Mouse (Mus musculus): Measurements from ENCODE around the gene Pde7b.

DNA sequence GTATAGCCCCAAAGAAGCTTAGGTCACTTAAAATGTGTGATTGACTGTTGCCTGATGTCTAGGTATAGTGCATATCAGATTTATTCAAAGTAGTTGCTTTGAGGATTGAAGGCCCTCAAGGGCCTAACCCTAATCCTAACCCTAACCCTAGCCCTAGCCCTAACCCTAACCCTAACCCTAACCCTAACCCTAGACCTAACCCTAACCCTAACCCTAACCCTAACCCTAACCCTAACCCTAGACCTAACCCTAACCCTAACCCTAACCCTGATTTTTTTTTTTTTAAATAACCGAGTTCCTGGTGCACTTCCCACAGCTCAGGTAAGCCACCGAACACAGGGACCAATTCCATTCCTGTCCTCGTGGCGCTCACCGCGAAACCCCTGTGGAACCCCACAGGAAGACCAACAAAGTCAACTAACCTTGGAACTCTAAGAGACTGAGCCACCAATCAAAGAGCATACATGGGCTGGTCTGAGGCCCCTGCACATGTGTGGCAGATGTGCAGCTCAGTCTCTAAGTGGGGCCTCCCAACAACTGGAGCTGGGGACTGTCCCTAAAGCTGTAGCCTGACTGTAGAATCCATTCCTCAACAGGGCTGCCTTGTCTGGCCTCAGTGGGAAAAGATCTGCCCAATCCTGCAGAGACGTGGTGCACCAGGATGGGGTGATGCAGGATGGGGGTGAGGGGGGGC, 265.1 kb downstream of the Pde7b start:
- TF ChIP-seq CTCF (IDR thresholded peaks at IDR 0.05; ENCODE audit: low read depth, low read length) (no peak), POLR2A (IDR thresholded peaks at IDR 0.05; ENCODE audit: borderline replicate concordance, low read depth, low read length) (no peak)
